Mouse (Mus musculus) liver, postnatal 0 days (tissue): ENCODE measurements around the gene Sf3b6. TPM values are rescaled to one million over a fixed set of nuclear protein-coding genes. Genes with fewer than 3 reads are reported as not detected.
"Not testable (repeated sequence)": the region's sequence is repeated elsewhere in the genome, so short reads cannot be mapped to it uniquely, and the experiment has no call there.

Experiments
- ATAC-seq: fragments of 200-750 bp; cut with Nextera tagmentation; 2 replicates; pipeline ENCODE4 v1.8.0; 2017; ENCODE audit warnings: mild to moderate bottlenecking, moderate library complexity
- DNase-seq: peaks from one replicate; pipeline ENCODE4 v3.0.0-alpha.2; 2016
- H3K27ac ChIP-seq: fragments of 300-500 bp; sonication (generic); 2 replicates; pipeline ENCODE4 v1.5.1; 2014; ENCODE audit warnings: antibody characterized with exemption, moderate library complexity, mild to moderate bottlenecking, low read depth
- H3K27me3 ChIP-seq: fragments of 300-500 bp; sonication (generic); 2 replicates; pipeline ENCODE4 v1.6.1; 2014; ENCODE audit warnings: low read length, control low read depth, mixed read lengths; ENCODE audit not compliant: insufficient read depth
- H3K36me3 ChIP-seq: fragments of 300-500 bp; sonication (generic); replicated peaks from 2 replicates; pipeline ENCODE4 v1.6.1; 2014; ENCODE audit warnings: mild to moderate bottlenecking, control low read depth, low read length, moderate library complexity, mixed read lengths; ENCODE audit not compliant: insufficient read depth
- H3K4me1 ChIP-seq: fragments of 300-500 bp; sonication (generic); 2 replicates; pipeline ENCODE4 v1.6.1; 2014; ENCODE audit warnings: antibody characterized with exemption, mild to moderate bottlenecking, control low read depth; ENCODE audit not compliant: insufficient read depth
- H3K4me2 ChIP-seq: fragments of 300-500 bp; sonication (generic); 2 replicates; pipeline ENCODE4 v1.6.1; 2014; ENCODE audit warnings: low read depth, mild to moderate bottlenecking, low read length, moderate library complexity, mixed read lengths
- H3K4me3 ChIP-seq: fragments of 300-500 bp; sonication (generic); 2 replicates; pipeline ENCODE4 v1.5.1; 2014; ENCODE audit warnings: low read depth, low read length
- H3K9ac ChIP-seq: fragments of 300-500 bp; sonication (generic); replicated peaks from 2 replicates; pipeline ENCODE4 v1.6.1; 2014; ENCODE audit warnings: mild to moderate bottlenecking, moderate library complexity
- H3K9me3 ChIP-seq: fragments of 300-500 bp; sonication (generic); 2 replicates; pipeline ENCODE4 v1.6.1; 2016; ENCODE audit warnings: mild to moderate bottlenecking, control low read depth, low read length, mixed read lengths
- CTCF ChIP-seq: sonication (generic); IDR thresholded peaks from 2 replicates; pipeline ENCODE4 v1.5.1; 2016; ENCODE audit warnings: antibody characterized with exemption, low read depth
- EP300 ChIP-seq: IDR thresholded peaks from 2 replicates; pipeline ENCODE4 v1.6.1; 2016; ENCODE audit warnings: antibody characterized with exemption, low read depth, mild to moderate bottlenecking
- WGBS: fragments of 180-500 bp; shearing (Covaris S2); extraction: QIAGEN DNeasy Blood & Tissue Kit; methylation state at CpG from one replicate; pipeline ENCODE4 v1.1.7; 2014; ENCODE audit not compliant: insufficient replicate concordance; 5-methylcytosine and 5-hydroxymethylcytosine counted together
- polyA plus RNA-seq: library from polyadenylated mRNA; unstranded; fragments of >200 nt; fragmentation: Nextera tagmentation; extraction: Ambion mirVana; gene quantifications from 2 replicates; pipeline ENCODE4 v1.2.1, GENCODE M21; 2015

The Sf3b6 gene
- polyA plus RNA-seq, 1 experiment from 2014 or later = 130 TPM

DNA sequence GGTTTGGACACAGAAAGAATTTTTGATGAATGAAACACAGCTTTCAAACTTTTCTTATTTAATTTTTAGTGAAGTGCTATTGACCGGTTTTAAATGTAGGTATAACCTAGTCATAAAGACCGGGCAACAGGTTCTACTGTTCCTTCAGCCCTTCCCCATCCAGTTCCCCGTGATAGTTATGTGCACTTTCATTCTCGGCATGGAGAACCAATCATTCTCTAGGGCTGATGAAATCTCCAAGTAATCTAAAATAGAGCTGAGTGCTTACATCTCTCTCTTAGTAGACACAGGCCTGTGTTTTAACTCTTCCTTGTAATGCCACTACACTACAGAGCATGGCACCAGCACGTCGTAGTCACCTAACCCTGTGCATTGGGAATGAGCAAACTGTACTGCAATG, 39.6 kb upstream of the Sf3b6 start:
- Histone ChIP-seq H3K4me1 (no peaks in the 10 kb centered on the region), H3K36me3 (no peaks in the 10 kb centered on the region), H3K27ac (no peak overlapping the region), H3K9ac (no peak overlapping the region), H3K4me2 (no peak overlapping the region), H3K4me3 (no peak overlapping the region), H3K9me3 (no peaks in the 10 kb centered on the region), H3K27me3 (no peaks in the 10 kb centered on the region)
- ATAC-seq (no peak), DNase-seq (no peak)
- no peak for TF ChIP-seq CTCF
- no peak for TF ChIP-seq EP300
- 82% methylated on average over 6 of the region's 6 CpGs for WGBS

DNA sequence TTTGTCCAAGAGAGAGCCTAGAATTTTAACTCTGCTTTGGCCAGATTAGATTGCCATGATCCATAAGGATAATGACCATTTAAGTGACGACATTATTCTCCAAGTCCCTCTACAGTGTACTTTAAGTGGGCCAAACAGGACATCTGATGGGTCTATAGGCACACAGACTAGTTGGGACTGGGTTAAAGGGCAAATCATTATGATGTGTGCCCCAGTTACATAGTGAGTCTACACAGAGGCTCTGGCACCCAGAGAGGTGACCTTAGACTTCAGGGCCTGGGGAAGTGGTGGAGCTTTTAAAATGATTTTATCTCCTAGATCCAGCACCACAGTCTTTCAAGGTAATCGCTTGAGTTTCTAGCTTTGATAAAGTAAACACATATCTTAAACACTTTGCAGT, 37.1 kb upstream of the Sf3b6 start:
- peak; percentile 62; the same call in 1 of the 2 replicates for ATAC-seq
- no peak overlapping the region for H3K27ac ChIP-seq
- H3K36me3 ChIP-seq = no peaks in the 10 kb centered on the region
- H3K27me3 ChIP-seq = no peaks in the 10 kb centered on the region
- H3K9ac ChIP-seq = no peak overlapping the region
- no peak overlapping the region for H3K4me3 ChIP-seq
- TF ChIP-seq CTCF = no peak
- no peak for TF ChIP-seq EP300
- 60% methylated on average over 2 of the region's 2 CpGs for WGBS
- DNase-seq = no peak
- H3K9me3 ChIP-seq = no peaks in the 10 kb centered on the region
- no peaks in the 10 kb centered on the region for H3K4me1 ChIP-seq
- no peak overlapping the region for H3K4me2 ChIP-seq

DNA sequence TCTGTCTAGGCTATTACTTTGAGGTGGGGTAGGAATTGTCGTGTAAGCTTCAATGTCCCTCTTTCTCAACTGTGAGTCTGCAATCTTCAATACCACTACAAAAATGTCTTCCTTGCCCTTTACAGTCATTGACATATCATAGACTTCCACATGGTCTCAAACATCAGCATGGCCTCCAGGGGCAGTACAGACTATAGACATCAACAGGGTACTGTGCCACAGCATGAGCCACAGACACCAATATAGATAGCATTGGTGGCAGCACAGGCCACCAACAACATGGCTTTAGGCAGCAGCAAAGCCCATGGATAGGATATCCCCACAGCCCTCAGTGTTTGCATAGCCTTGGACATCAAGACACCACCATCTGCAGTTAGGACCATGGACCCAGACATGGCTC, 36.1 kb upstream of the Sf3b6 start:
- ATAC-seq = peak; percentile 54

DNA sequence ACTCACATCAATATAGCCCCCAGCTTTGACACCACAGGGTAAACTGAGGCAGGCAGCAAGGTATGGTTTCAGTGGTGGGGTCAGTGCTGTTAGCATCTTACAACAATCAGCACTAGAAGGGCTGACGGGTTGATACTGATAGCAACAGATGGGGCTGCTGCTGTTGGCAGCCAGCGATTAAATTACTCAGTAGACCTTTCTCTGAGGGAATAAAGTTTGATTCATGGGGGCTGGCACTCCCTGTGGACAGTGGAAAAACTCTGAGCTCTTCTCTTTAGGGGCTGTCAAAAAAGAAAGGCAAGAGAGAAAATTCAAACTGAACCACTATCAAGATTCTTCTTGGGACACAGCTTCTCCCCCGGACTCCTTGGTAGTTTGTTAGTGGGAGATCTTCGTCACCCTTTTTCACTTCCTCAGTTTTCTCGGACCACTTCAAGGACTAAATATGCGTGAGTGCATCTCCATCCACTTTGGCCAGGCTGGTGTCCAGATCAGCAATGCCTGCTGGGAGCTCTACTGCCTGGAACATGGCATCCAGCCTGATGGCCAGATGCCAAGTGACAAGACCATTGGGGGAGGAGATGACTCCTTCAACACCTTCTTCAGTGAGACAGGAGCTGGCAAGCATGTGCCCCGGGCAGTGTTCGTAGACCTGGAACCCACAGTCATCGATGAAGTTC, 35.5 kb upstream of the Sf3b6 start:
- not testable (repeated sequence) for H3K27ac ChIP-seq, H3K27me3 ChIP-seq, DNase-seq, H3K36me3 ChIP-seq, H3K4me2 ChIP-seq, ATAC-seq, H3K9ac ChIP-seq, H3K4me1 ChIP-seq, H3K9me3 ChIP-seq, H3K4me3 ChIP-seq
- 88% methylated on average over 9 of the region's 9 CpGs for WGBS

More for the DNA sequence above, 36.1 kb upstream of the Sf3b6 start:
- no peak overlapping the region for H3K4me3 ChIP-seq
- no peaks in the 10 kb centered on the region for H3K9me3 ChIP-seq
- 63% methylated on average over 1 of the region's 1 CpGs for WGBS
- H3K4me1 ChIP-seq = no peaks in the 10 kb centered on the region
- no peak overlapping the region for H3K27ac ChIP-seq
- no peak overlapping the region for H3K4me2 ChIP-seq
- H3K27me3 ChIP-seq = no peaks in the 10 kb centered on the region
- H3K36me3 ChIP-seq = no peaks in the 10 kb centered on the region
- no peak overlapping the region for H3K9ac ChIP-seq
- TF ChIP-seq CTCF (no peak), EP300 (no peak)
- DNase-seq = no peak

DNA sequence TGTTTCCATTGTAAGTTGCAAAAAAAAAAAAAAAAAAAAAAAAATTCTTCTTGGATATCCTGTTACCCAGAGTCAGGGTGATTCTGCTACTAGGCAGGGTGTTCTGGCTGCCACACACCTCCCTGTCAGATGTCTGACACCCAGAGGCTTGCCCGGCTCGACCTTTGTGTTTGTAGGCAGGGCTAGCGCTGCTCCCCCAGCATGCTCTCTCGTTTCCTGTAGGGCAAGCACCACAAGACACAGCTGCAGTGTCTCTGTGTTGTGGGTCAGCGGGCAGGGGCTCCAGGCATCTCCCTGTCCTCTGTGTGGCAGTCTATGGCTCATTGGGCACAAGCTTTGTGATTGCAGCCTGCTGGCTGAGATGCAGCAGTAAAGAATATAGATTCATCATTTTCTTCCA, 33.7 kb upstream of the Sf3b6 start:
- peak; percentile 20 for DNase-seq

DNA sequence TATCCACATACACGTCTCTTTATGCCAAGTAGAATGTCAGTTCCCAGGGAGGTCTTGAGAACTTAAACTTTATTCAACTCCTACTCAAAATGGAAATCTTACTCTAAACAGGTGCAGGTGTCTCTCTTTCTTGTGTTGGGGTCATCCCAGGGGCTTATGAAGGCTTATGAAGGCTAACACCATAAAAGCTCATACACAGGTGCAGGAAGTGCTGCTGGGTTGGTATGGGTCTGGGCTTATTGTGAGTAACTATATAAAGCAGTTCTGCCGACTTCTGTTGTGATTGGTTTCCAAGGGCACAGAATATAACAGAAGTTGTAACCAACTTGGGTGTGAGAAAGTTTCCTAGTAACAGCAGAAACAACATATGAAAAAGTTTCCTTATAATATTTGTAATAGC, 32.9 kb upstream of the Sf3b6 start:
- ATAC-seq (no peak), DNase-seq (no peak)
- H3K36me3 ChIP-seq = no peaks in the 10 kb centered on the region
- no peaks in the 10 kb centered on the region for H3K4me1 ChIP-seq
- H3K27me3 ChIP-seq = no peaks in the 10 kb centered on the region
- H3K27ac ChIP-seq = no peak overlapping the region
- no peak overlapping the region for H3K4me2 ChIP-seq
- WGBS = 53% methylated on average over 2 of the region's 2 CpGs
- H3K9ac ChIP-seq = no peak overlapping the region
- H3K4me3 ChIP-seq = no peak overlapping the region
- no peak for TF ChIP-seq CTCF
- no peak for TF ChIP-seq EP300
- no peaks in the 10 kb centered on the region for H3K9me3 ChIP-seq

More for the DNA sequence above, 33.7 kb upstream of the Sf3b6 start:
- no peak overlapping the region for H3K27ac ChIP-seq
- no peaks in the 10 kb centered on the region for H3K36me3 ChIP-seq
- no peak overlapping the region for H3K4me3 ChIP-seq
- H3K4me2 ChIP-seq = no peak overlapping the region
- ATAC-seq = no peak
- H3K4me1 ChIP-seq = no peaks in the 10 kb centered on the region
- no peaks in the 10 kb centered on the region for H3K27me3 ChIP-seq
- H3K9ac ChIP-seq = no peak overlapping the region
- TF ChIP-seq EP300 = no peak
- TF ChIP-seq CTCF = no peak
- WGBS = 56% methylated on average over 5 of the region's 5 CpGs
- H3K9me3 ChIP-seq = no peaks in the 10 kb centered on the region

DNA sequence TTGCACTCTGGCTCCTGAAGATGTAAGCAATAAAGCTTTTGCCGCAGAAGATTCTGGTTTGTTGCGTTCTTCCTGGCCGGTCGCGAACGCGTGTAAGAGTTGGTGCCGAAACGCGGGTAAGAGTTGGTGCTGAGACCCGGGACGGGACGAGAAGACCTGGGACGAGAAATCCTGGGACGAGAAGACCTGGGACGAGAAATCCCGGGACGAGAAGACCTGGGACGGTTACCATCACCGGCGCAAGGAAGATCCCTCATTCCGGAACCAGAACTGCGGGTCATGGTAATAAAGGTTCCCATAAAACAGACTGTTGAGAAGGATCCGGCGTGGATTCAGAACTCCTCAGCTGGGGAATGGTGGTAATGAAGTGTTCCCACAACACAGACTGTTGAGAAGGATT, 29.2 kb upstream of the Sf3b6 start:
- H3K4me1 ChIP-seq, ATAC-seq, H3K9ac ChIP-seq, H3K27ac ChIP-seq, H3K27me3 ChIP-seq, H3K4me2 ChIP-seq, H3K36me3 ChIP-seq, DNase-seq, H3K9me3 ChIP-seq, H3K4me3 ChIP-seq: not testable (repeated sequence)
- whole genome bisulfite sequencing = 92% methylated on average over 25 of the region's 25 CpGs
